Mouse (Mus musculus) bone marrow, adult 2 months (tissue): ENCODE measurements around the gene Lzic.

ENCODE experiments used
- CTCF ChIP-seq: fragments of 200-500 bp; IDR thresholded peaks from 2 replicates; pipeline ENCODE4 v1.5.1; 2011; ENCODE audit warnings: low read length, control low read depth; ENCODE audit not compliant: control insufficient read depth, insufficient read depth
- POLR2A ChIP-seq: fragments of 200-500 bp; IDR thresholded peaks from 2 replicates; pipeline ENCODE4 v1.6.1; 2011; ENCODE audit warnings: low read depth, mild to moderate bottlenecking, control low read depth, low read length, borderline replicate concordance; ENCODE audit not compliant: control insufficient read depth

DNA sequence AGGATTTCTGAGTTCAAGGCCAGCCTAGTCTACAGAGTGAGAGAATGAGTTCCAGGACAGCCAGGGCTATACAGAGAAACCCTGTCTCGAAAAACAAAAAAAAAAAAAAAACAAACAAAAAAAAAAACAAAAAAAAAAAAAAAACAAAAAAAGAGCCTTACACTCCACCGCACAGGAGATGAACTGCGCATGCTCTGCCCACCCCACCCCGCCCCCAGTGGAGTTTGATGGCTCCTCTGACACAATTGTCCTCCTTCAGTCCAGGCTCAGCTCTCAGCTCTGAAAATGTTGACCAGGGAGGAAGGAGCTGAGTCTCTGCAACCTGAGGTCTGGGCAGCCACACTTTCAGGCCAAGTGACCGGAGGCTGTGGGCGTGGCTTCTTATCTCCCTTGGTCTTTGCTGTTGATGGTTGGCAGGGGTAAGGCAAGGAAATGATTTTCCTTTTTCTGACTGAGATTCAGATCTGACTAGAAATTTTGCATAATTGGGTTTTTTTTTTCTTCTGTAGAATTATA, 21.5 kb upstream of the Lzic start:
- no peak for TF ChIP-seq POLR2A
- no peak for TF ChIP-seq CTCF
